Mouse (Mus musculus) kidney, postnatal 36 days (tissue): Measurements from ENCODE around the gene Kat2a.

Experiments used
- DNase-seq, 2 experiments: peaks; one replicate each; pipeline ENCODE4 v3.0.0; 2021 to 2022; ENCODE audit warnings: mixed read lengths in 2 of 2

The Kat2a gene

DNA sequence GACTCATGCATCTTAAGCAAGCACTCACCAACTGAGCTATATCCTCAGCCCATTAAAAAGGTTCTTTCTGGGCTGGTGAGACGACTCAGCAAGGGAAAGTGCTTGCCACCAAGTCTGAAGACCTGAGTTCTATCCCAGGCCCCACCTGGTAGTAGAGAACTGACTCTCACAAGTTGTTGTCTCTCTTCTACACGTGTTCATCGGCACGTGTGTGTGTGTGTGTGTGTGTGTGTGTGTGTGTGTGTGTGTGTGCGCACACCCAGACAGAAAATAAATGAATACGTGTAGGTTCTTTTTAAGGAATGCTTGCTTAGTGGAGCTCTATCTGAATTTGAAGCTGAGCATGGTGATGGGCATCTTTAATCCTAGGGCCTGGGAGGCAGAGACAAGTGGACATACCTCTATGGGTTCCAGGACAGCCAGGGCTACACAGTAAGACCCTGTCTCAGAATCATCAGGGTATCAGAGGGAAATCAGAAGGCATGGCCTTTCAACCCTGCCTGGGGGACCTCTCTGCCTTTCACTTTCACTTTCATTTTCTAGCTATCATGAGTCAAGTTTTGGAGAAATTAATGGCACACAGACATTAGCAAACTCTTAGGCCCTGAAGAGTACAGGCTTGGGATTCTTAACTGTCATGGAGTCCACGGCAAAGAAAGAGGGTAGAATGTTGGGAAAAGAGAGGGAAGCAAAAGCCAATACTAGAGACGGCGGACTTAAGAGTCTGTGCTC lies 23.0 kb upstream of the Kat2a start:
- no peak for DNase-seq

DNA sequence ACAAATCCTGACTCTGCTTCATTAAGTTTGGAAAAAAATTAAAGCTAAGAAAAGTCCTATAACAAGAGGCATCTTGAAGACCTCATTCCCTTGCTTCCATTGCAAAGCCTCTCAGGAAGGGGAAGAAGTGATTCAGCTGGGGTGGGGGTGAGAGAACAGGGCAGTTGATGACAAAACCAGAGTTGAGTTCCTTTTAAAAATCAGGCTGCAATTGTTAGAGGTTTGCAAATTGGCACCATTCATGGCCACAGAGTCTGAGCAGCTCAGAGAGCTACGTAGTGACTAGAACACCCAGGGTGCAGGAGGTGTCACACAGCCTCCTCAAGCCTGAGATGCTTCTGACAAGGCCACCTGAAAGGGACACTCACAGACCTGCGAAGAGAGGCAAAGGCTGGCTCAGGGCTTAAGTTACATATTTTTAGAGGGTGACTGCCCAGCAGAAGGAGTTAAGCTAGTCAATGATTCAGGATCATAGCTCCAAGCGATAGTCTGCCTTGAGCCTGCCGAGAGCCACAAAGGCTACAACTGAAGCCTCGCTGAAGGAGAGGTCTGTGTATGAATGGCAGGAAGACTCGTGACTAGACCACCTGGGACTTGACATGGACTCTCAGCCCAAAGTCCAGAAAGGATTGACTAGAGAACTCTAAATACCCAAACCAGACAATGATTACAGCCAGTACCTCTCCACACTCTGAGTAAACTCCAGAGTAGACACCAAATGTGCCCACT lies 18.4 kb upstream of the Kat2a start:
- peak; percentile 66 to 72 for DNase-seq

DNA sequence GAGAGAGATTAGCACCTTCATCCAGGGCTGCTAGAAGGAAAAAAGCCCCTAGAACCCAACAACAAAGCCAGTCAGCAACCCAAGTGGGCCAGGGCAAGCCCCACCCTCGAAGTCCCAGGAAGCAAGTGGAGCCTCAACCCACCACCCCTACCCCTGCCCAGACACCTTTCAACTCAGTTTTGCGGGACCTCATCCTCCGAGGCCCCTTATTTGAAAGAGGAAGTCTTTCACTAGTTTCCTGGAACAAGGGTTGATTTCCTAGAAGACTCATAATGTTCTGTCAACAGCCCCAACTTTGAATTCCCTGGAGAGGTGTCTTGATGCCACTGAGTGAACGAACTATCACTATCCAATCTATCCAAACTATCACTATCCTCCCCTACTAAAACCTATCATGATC lies 17.7 kb upstream of the Kat2a start:
- no peak for DNase-seq

DNA sequence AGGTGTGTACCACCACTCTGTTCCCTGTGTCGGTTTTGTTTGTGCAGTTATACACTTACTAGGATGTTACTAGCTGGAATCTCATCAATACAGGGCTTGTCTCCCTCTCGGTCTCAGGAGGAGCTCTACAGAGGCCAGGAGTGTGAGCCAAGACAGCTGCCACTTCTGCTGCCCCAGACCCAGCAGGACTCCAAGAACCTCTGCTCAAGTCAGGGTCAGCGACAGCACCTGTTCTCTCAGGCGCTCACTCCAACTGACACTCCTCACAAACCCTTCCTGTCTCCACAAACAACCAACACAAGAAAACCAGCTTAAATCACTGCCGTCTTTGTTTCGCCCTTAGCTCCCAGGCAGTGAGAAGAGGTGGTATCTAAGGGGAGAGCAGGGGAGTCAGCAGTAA lies 16.3 kb upstream of the Kat2a start:
- DNase-seq: no peak

DNA sequence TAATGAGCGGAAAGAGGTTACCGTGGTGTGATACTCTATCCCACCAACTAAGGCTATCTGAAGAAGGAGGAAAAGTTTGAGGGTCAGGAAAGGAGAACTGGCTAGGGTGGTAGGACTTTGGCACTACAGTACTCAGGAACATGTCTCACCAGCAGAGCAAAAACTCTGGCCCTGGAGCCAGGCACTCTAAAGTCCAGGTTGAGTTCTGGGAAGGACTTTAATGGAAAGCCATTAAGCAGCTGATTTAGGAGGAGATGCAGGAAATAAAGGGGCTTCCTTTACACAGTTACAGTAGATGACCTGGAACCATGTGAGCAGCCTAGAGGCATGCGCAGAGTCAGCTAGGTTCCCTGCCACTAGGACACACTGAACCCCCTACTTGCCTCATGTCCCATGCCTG lies 14.9 kb upstream of the Kat2a start:
- DNase-seq: peak; percentile 64 to 76

DNA sequence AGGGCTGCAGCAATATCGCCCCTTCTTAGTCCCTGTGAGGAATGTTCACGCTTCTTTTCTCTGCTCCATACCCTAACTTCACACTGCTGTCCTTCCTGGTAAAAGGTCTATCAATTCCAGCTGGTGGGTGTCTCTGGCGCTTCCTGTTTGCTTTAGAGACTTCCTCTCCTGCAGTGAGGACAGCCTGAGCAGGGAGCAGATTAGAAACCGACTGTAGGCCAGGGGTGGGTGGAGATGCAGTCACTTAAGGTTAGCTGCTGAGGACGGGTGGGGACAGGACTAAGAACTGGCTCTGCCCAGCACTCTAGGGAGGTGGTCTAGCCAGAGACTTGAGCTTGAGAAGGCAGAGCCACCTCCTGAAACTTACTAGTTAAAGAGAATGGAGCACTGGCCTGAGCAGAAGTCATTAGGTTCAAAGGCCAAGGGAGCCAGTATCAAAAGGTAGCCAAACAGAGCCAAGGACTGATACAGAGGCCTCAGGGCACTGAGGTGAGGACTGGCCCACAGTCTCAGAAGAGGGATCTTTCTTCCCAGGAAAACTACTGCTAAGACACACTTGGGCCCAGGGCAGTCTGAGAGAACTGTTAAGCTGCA lies 12.8 kb upstream of the Kat2a start:
- DNase-seq: peak; percentile 52 to 56

DNA sequence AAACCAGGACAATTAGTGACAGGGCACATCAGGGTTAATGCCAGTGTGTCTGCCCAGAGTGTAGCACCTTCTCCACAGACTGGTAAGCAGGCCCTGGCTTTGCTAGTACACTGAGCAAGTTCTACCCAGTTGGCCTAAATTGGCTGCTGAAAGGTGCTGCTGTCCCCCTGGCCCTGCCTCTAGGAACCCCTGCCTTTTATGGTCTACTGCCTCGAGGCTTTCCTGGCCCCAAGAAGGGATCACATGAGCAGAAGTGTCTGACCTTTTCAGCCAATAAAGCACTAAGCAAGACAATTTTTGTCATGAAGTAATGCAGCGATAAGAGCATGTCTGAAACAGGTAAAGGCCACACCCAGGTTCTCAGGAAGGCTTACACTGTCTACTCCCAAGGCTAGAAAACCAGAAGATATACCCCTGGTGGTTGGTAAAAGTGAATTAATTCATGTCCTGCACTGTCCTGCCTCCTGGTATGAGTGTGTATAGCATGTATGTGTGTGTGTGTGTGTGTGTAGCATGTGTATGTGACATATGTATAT lies 10.3 kb upstream of the Kat2a start:
- peak; percentile 68 to 69 for DNase-seq

DNA sequence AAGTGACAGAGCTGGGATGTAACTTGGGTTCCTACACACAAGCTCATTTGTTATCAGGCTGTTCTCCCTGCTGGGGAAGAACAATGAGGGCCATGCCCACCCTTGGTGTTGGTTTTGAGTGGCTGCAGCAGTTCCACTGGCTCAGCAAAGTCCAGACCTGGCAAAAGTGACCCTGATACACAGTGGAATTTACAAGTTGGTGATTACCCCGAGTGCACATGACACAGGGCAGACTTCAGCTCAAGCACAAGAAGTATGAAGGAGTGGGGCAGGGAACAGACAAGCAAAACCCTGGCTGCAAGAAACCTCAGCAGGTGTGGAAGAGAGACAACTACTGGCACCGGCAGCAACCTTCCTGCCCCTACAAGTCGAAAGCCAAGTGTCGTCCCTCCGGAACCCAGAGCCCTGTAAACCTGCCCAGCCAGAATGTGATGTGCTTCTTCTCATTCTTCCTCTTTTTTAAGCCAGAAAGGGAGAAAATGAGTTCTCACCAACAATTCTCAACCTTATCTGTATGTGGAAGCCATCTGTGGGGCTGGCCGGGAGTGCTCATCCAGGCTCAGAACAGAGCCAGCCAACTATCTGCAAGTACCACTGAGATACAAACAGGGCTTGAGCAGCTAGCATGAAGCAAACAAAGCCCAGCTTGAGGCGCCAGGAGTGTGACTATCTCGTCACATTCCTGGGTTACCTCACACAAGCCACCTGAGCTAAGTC lies 9.7 kb upstream of the Kat2a start:
- peak; percentile 70 to 85 for DNase-seq

DNA sequence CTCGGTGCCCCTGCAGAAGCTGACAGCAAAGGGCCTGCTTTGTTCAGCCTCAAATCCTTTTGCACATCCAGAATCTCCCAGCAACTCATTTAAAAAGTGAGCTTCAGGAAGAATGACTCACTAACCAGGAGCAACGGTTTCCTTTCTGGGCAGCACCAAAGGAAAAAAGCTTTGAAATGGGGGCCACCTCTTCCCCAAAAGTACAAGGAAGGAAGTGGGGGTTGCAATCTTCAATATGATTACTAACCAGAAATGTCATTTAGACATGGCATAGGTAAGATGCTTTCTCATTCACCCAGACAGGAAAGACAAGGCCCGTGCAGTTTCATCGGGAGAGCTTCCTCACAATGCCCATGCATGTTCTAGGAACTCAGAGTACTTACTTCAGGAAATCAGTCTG lies 9.0 kb upstream of the Kat2a start:
- DNase-seq: no peak

DNA sequence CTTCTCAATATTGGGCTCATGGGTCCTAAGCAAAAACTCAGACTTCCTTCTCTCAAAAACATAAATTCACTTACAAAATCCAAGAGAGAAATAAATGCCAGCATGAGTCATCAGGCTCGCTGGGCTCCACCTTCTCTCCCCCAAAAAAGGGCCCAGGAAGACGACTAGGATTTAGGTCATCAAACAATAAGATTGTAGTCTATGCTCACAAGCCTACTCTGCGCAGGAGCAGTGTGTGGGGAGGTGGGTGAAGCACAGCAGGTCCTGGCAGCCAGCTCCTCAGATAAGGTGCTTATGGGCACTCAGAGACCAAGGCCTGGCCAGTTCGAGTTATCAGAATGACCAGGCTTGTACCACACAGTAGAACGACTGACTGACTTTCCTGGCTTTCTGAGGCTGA lies 8.1 kb upstream of the Kat2a start:
- DNase-seq: no peak

DNA sequence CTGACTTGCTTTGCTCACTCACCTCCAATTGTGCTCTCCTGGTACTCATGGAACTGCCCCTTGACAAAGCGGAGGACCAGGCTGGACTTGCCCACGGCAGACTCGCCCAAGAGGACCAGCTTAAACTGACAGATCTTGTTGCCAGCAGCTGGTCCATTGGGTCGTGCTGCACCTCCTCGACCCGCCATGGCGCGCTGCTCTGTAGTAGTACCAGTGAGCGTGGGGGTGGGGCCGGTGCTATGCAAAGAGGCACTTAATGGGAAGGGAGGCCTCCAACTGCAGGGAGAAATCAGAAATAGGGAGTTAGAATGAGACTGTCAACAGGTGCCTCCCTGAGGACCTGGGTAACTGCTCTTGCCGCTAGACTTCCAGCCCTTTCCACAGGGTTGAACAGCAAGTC lies 7.6 kb upstream of the Kat2a start:
- peak in 1 of 2 experiments; percentile 62 for DNase-seq

DNA sequence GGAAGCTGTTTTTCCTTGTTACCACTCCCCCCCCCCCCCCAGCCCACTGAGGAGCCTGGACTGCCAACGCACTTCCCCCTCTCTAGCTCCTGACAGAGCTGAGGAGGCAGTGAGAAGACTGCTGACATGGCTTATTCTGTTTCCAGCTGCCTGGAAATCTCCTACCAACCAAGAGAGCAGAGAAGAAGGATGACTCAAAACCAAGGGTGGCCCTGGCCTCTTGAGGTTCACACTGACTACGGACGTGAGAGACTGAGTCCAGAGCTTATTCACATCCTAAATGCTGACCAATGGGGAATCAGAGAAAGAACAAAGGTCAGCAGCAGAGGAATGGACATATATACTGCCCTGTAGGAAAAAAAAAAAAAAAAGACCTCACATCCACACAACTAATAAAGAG lies 7.0 kb upstream of the Kat2a start:
- DNase-seq: peak; percentile 39 to 65

DNA sequence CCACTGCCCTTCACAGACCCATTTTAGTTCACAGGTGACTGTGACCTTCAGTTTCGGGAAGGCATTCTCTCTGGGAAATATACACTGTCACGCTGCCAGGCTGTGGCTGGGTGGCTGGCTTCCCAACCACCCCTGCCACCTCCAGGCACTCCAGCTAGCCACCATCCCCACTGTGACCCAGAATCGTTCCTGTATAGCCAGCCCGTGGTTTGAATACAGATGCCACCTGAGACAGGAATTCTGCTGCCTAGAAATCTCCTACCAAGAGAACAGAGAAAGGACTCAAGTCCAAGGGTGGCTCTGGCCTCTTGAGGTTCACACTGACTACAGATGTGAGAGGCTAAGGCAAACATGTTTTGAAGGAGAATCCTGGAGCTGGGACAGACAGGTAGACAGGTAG lies 6.6 kb upstream of the Kat2a start:
- DNase-seq: peak; percentile 49 to 63

DNA sequence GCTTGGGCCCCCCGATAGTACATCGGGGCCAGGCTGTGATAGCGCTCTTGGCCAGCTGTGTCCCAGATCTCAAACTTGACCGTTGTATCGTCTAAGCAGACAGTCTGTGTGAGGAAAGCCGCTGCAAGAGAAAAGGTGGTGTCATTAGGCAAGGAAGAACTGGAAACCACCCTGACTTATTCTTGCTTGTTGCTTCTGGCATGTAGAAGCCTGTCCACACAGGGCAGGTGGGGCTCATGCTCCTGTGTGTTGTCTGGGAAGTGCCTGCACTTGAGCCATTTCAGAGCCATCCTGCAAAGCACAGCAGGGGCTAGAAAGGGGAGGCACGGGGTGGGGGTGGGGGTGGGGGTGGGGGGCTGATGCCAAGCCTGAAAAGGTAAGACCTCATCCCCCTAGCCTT lies 6.2 kb upstream of the Kat2a start:
- no peak for DNase-seq

DNA sequence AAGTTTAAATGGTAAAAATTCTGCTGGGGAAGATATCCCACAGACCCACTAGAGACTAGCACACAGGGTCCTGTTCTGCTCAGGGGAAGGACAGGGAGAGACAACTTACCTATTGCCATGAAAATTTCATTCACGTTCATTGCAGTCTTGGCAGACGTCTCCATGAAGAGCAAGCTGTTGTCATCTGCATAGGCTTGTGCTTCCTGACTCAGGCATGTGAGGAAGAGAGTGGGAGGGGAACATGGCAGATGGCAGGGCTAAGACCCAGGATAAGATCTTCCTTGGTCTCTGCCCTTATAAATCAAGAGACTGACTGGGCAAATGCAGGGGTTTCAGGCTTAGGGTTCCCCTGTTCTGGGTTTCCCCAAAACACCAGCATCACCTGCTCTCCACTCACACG lies 4.4 kb upstream of the Kat2a start:
- no peak for DNase-seq

DNA sequence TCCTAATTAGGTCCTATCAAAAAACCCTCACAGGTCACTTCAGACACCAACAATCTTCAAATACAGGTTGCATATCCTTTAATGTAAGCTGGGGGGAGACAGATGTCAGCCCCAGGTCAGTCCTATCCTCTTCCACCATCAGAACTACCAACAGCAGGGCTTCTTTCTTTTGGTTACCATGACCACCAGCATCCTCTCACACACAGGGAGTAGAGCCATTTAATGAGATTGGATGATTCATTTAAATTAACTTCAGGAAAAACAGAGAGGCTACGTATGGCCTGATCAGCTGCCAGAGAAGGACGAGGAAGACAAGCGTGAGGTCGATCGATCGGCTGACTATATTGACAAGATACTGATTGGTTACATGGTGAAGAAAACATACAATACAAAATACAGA lies 2.7 kb upstream of the Kat2a start:
- no peak for DNase-seq

DNA sequence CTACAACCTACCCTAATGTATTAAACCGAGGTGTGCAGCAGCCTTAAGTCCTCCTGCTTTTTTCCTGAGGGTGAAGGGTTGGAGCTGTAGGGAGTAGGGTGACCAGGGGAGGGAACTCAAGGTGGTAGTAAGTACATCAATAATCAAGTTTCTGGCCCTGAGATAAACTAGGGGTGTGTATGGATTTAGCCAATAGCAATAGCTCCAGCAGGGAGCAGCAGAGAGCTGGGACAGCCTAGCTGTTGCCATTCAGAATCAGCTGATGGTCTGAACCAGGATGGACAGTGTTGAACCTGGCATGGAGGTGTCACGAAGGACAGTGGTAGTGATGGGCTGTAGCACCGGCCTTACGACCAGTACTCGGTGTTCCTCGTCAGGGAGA lies 2.3 kb upstream of the Kat2a start:
- DNase-seq: peak; percentile 89 to 96

DNA sequence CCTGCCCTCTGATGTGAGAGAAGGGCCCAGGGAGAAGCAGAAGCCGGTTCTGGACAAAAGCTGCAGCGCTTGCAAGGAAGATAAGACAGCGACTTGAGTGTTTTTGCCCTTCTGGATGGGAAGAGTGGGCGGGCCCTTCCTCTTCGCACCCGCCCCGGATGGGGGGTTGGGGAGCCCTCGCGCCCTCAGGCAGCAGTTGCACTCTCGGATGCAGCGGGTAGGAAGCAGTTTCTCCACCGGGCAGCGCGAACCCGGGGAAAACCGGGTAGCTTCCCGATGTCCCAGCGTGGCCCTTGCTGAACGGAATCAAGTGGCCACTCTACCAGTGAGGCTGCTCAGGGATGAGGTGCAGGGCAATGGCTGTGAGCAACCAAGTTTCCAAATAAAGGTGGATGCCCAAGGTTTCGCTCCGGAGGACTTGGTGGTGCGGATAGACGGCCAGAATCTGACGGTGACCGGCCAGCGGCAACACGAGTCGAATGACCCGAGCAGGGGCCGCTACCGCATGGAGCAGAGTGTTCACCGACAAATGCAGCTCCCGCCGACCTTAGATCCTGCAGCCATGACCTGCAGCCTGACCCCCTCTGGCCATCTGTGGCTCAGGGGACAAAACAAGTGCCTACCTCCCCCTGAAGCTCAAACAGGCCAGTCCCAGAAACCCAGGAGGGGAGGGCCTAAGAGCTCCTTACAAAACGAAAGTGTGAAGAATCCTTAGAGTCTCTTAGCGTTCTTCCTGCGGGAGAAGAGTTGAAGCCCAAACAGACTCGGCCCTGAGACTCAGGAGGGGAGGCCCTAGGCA lies 1.7 kb upstream of the Kat2a start, which contains the start of gene Hspb9:
Hspb9 (plus strand) TSS at position 116 of the 799 bp plus-strand sequence.
- peak; percentile 76 to 86 for DNase-seq

DNA sequence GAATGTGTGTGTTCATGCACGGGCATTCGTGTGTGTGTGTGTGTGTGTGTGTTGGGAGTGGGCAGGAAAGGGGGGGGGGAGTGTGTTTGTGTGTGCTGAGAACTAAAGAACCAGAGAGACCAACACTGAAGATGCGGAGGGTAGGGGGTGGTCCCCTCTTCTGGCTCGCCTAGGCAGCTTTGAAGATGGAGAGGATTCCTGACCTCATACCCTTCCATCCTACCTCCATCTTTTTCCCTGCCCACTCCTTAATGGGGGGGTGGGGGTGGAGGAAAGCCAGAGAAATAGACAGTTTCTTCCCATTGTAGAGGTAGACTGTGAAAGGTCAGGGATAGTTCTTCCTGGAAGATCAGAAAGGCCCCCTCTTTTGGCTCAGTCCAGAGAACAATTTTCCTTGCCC lies 909 bp upstream of the Kat2a start:
- no peak for DNase-seq

DNA sequence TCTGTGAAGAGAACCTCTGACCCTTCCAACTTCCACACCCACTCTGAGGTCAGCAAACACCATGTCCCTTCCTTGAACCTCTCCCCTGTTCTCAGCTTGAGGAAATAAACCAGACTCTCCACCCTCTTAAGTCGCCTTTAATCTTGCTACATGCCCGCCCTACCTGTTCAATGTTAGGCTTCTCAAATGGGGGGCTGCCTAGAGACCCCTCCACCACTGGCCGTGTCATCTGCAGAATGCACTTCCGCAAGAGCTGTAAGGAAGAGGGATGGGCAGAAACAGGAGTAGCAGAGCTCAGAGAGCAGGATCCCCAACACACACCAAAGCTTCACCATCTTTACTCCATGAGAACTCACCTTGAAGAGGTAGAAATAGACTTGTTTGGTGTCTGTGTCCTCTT lies 1.3 kb downstream of the Kat2a start:
- DNase-seq: no peak

DNA sequence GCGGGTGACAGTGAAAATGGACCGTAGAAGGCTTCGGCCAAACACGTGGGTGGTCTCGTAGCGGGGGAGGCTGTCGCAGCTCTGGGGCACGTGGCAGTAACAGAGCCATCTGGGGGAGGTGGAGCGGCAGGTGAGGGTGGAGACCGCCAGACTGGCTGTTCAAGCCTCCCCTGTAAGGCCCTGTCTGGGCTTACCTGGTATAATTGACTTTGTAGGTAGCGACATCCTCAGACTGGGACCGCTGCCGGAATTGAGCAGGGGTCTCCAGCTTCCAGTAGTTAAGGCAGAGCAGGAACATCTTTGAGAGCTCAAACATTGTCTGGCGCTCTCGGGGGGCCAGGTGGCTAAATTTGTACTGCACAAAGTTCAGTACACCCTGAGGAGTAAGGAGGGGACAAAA lies 1.7 kb downstream of the Kat2a start:
- DNase-seq: no peak

DNA sequence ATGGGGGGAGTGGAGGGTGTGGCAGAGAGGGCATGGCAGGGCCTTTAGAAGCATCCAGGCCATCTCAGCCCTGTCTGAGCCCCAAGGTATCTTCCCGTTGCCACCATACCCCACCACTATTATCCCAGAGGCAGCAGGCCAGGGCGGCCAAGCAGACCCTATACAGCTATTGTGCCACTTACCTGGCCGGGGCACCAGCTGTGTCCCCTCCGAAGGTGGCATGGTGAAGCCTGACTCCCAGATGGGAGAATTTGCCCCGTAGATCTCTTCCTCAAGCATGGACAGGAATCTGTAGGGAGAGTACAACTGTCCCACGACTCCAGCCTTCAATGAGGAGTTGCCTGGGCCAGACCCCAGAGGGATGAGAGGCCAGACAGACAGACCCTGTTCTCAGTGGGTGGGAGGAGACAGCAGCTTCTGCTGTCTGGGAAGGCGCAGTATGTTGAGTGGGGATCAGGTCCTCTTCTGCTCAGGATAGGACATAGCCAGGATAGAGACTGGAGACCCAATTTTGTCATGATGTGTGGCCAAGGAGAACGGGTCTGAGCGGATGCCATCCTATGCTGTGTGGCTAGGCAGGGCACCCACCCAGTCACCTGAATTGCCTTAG lies 3.0 kb downstream of the Kat2a start:
- no peak for DNase-seq
